8 mouse cellular contexts compared by ENCODE assay signal in the genomic region with DNA sequence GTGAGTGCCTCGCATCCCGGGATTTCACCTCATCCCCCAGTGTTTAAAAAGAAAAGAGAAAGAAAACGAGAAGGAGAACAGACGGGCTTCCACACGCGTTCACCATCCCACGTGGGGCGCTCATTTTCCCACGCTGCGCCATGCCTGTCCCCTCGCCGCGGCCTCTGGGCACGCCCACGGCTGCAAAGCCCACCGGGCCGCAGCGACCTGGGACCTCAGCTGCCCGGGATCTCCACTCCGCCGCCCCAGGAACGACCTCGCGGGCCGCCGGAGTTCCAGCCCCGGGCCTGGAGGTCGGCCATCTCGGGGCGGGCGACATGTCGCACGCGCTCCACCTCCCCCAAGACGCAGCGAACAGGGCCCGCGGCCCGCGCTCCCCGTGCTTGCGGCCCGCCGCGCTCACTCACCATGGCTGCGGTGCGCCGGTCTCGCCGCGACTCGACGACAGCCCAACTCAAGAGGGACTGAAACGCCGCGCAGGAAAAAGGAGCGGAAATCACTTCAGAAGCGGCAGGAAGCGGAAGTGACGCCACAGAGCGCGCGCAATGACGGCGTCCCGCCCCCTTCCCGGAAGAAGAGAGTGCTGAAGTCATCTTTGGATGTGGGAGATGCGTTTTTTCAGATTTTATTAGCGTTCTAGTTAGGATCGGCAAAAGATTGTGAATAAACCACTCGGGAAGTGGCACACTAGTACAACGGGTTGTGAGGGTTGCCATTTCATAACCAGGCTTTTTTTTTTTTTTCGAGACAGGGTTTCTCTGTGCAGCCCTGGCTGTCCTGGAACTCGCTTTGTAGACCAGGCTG. TPM values are rescaled to one million over a fixed set of nuclear protein-coding genes. Genes with fewer than 3 reads are reported as not detected.
DNase-seq lines count a peak whose midpoint lies in the region; ATAC-seq and TF ChIP-seq lines count a peak whose summit lies in the region.

A gene (minus strand): TSS at position 519 of the 804 bp plus-strand sequence.

- no peaks in the 10 kb centered on the region for H3K9me3 ChIP-seq in heart, embryonic 11.5 days (replicated peaks; ENCODE audit: control insufficient read depth, low read length)
- no peaks in the 10 kb centered on the region for H3K9me3 ChIP-seq in kidney, embryonic 16.5 days (ENCODE audit: low read length)

- ATAC-seq in erythroblast, adult 5-6 weeks (replicated peaks; ENCODE audit: low FRiP score, poor library complexity, severe bottlenecking), result peak; percentile 95
- ATAC-seq in heart, embryonic 11.5 days (replicated peaks; ENCODE audit: insufficient number of reproducible peaks, low FRiP score, low TSS enrichment), result peak; percentile 74
- peak; percentile 85 for ATAC-seq in kidney, embryonic 16.5 days (ENCODE audit: low FRiP score, low TSS enrichment)

- peak within 1 kb of the TSS; percentile 89 for H3K27ac ChIP-seq in heart, embryonic 11.5 days (ENCODE audit: low read depth, low read length)
- peak within 1 kb of the TSS; percentile 89 for H3K27ac ChIP-seq in kidney, embryonic 16.5 days (ENCODE audit: low read length)
- peak within 1 kb of the TSS; percentile 85 for H3K27ac ChIP-seq in liver, adult 2 months (replicated peaks; ENCODE audit: insufficient read depth, low read depth, low read length)

- peaks cover 11% of the 10 kb centered on the region; the same call in 1 of the 2 replicates for H3K79me2 ChIP-seq in liver, adult 2 months (ENCODE audit: control insufficient read depth, insufficient read depth, low read length)
- peaks cover 49% of the 10 kb centered on the region for H3K79me2 ChIP-seq in myocyte (ENCODE audit: control insufficient read depth, insufficient read depth)

- peak; percentile 59; the same call in 1 of the 2 replicates for TF ChIP-seq POLR2A in liver, adult 2 months (IDR thresholded peaks at IDR 0.05; ENCODE audit: extremely low read depth, insufficient read depth, low read length)
- peak; percentile 87 for TF ChIP-seq POLR2A in myocyte (IDR thresholded peaks at IDR 0.05; ENCODE audit: insufficient read length, low read depth)

- H3K4me3 ChIP-seq in heart, embryonic 11.5 days (ENCODE audit: low read depth, low read length), result peak within 1 kb of the TSS; percentile 100
- H3K4me3 ChIP-seq in kidney, embryonic 16.5 days (ENCODE audit: low read length), result peak within 1 kb of the TSS; percentile 97
- H3K4me3 ChIP-seq in liver, adult 2 months (ENCODE audit: insufficient read depth, low read depth, low read length), result peak within 1 kb of the TSS; percentile 80
- H3K4me3 ChIP-seq in myocyte, result peak within 1 kb of the TSS; percentile 84

- H3K4me2 ChIP-seq in heart, embryonic 11.5 days, result peak within 1 kb of the TSS; percentile 92
- H3K4me2 ChIP-seq in kidney, embryonic 16.5 days (replicated peaks; ENCODE audit: low read depth, low read length), result peak within 1 kb of the TSS; percentile 92
- peak within 1 kb of the TSS; percentile 93 for H3K4me2 ChIP-seq in myocyte (ENCODE audit: low read depth)

- H3K9ac ChIP-seq in heart, embryonic 11.5 days (ENCODE audit: low read depth, low read length), result peak within 1 kb of the TSS; percentile 97
- H3K9ac ChIP-seq in kidney, embryonic 16.5 days (replicated peaks; ENCODE audit: low read length), result peak within 1 kb of the TSS; percentile 98
- peak within 1 kb of the TSS; percentile 98 for H3K9ac ChIP-seq in liver, adult 2 months (ENCODE audit: low read depth, low read length)

- H3ac ChIP-seq in myocyte (ENCODE audit: control insufficient read depth, insufficient read length), result peak within 1 kb of the TSS; percentile 94

- WGBS in heart, embryonic 11.5 days (ENCODE audit: insufficient replicate concordance), result 1% methylated on average over 74 of the region's 74 CpGs
- under 1% methylated on average over 74 of the region's 74 CpGs for WGBS in kidney, embryonic 16.5 days
- 1% methylated on average over 74 of the region's 74 CpGs for WGBS in liver, adult 2 months

- peak; percentile 91 for DNase-seq in A20 (ENCODE audit: low read depth, low spot score)
- peak; percentile 93 for DNase-seq in brain, adult 2 months (ENCODE audit: low read depth, low spot score)
- DNase-seq in liver, adult 2 months (ENCODE audit: extremely low read depth, low read depth, low spot score), result peak; percentile 61
- DNase-seq in splenic B cell, adult 2 months (ENCODE audit: low read depth, low spot score), result peak; percentile 92

- TF ChIP-seq CTCF in liver, adult 2 months (IDR thresholded peaks at IDR 0.05; ENCODE audit: low read depth, low read length), result no peak

- 0 out of 2 replicates have a peak, but pooled peaks cover 3% of the 10 kb centered on the region for H3K27me3 ChIP-seq in heart, embryonic 11.5 days (ENCODE audit: control insufficient read depth, insufficient read depth, low read length)
- H3K27me3 ChIP-seq in kidney, embryonic 16.5 days (ENCODE audit: insufficient read depth, low read length), result no peaks in the 10 kb centered on the region
- no peaks in the 10 kb centered on the region for H3K27me3 ChIP-seq in liver, adult 2 months (ENCODE audit: control insufficient read depth, insufficient read depth, low read length)
- H3K27me3 ChIP-seq in myocyte (ENCODE audit: control insufficient read depth, insufficient read depth, insufficient read length), result no peaks in the 10 kb centered on the region
- H3K27me3 ChIP-seq in splenic B cell, adult 2 months (ENCODE audit: control insufficient read depth, insufficient read depth, low read length, poor library complexity, severe bottlenecking), result no peaks in the 10 kb centered on the region

- H3K36me3 ChIP-seq in heart, embryonic 11.5 days (ENCODE audit: control insufficient read depth, insufficient read depth, low read length), result peaks cover 4% of the 10 kb centered on the region; the same call in 1 of the 2 replicates
- peaks cover 12% of the 10 kb centered on the region for H3K36me3 ChIP-seq in kidney, embryonic 16.5 days (ENCODE audit: insufficient read depth, low read length)
- peaks cover 9% of the 10 kb centered on the region for H3K36me3 ChIP-seq in liver, adult 2 months (ENCODE audit: control insufficient read depth, insufficient read depth, low read length)
- H3K36me3 ChIP-seq in myocyte (ENCODE audit: control insufficient read depth, insufficient read depth), result peaks cover 13% of the 10 kb centered on the region
- peaks cover 4% of the 10 kb centered on the region; the same call in 1 of the 2 replicates for H3K36me3 ChIP-seq in splenic B cell, adult 2 months (ENCODE audit: control insufficient read depth, insufficient read depth, low read length, poor library complexity, severe bottlenecking)

- H3K4me1 ChIP-seq in heart, embryonic 11.5 days (ENCODE audit: control insufficient read depth, insufficient read depth, low read length), result peaks cover 10% of the 10 kb centered on the region
- H3K4me1 ChIP-seq in kidney, embryonic 16.5 days (ENCODE audit: insufficient read depth, low read length), result peaks cover 19% of the 10 kb centered on the region
- peaks cover 7% of the 10 kb centered on the region for H3K4me1 ChIP-seq in liver, adult 2 months (ENCODE audit: control insufficient read depth, insufficient read depth, low read length)

TF ChIP-seq in myocyte, 11 proteins besides CTCF, POLR2A, EP300 and RAD21:
- TF ChIP-seq E2F4 (IDR thresholded peaks at IDR 0.05; ENCODE audit: insufficient read depth) (peak; percentile 78), USF1 (IDR thresholded peaks at IDR 0.05; ENCODE audit: low read depth) (peak; percentile 15), POLR2AphosphoS2 (IDR thresholded peaks at IDR 0.05; ENCODE audit: insufficient read length, low read depth) (peak; percentile 84), REST (IDR thresholded peaks at IDR 0.05; ENCODE audit: insufficient read depth, insufficient read length) (no peak), MYOG (IDR thresholded peaks at IDR 0.05; ENCODE audit: control insufficient read depth in 1 of 3, insufficient read depth in 1 of 3, insufficient read length in 2 of 3, low read depth in 2 of 3) (no peak), MYOD1 (IDR thresholded peaks at IDR 0.05; ENCODE audit: control insufficient read depth in 1 of 3, insufficient read length in 2 of 3, low read depth in 2 of 3) (no peak)

RNA-seq across cellular contexts. Expression of the gene that starts here (rescaled TPM):
- total RNA-seq in erythroblast, adult 5-6 weeks (2015; ENCODE audit: low replicate concordance), result 23.2 and 29.7 TPM in 2 replicates
- 24.5 and 44.7 TPM in 2 replicates for total RNA-seq in erythroblast, adult 5-6 weeks (2017; ENCODE audit: low replicate concordance)
- 193 and 203 TPM in 2 replicates for polyA plus RNA-seq in heart, embryonic 11.5 days (2014; fragmentation: Nextera tagmentation; extraction: Ambion mirVana)
- polyA plus RNA-seq in kidney, embryonic 16.5 days (2015; fragmentation: Nextera tagmentation; extraction: Ambion mirVana), result 283 and 300 TPM in 2 replicates
- 23.3 and 26.2 TPM in 2 replicates for total RNA-seq in liver, adult 2 months (2014; rRNA removed)
- polyA plus RNA-seq in liver, adult 2 months (2012; rRNA removed), result 23.1 and 25.4 TPM in 2 replicates
- polyA plus RNA-seq in myocyte (2012; fragmentation: generic; extraction: Trizol), result 129 TPM

Comparison
In these comparisons a context has a peak if more than half of its experiments do, and no peak if none do; other contexts are left out.
1. Peak in every context shown above with its lines: DNase-seq, ATAC-seq, H3K4me3 ChIP-seq and H3K27ac ChIP-seq.